Mouse (Mus musculus) embryonic facial prominence, embryonic 13.5 days (tissue): Measurements from ENCODE around the gene Cd37. TPM values are rescaled to one million over a fixed set of nuclear protein-coding genes. Genes with fewer than 3 reads are reported as not detected.

Experiments
- ATAC-seq: fragments of 200-750 bp; cut with Nextera tagmentation; 2 replicates; pipeline ENCODE4 v1.8.0; 2017; ENCODE audit warnings: low read depth; ENCODE audit not compliant: insufficient number of reproducible peaks, insufficient read depth, low FRiP score, low TSS enrichment
- H3K27ac ChIP-seq: fragments of 300-500 bp; sonication (generic); 2 replicates; pipeline ENCODE4 v1.5.1; 2015; ENCODE audit warnings: moderate library complexity, mild to moderate bottlenecking, inconsistent platforms
- H3K27me3 ChIP-seq: fragments of 300-500 bp; sonication (generic); 2 replicates; pipeline ENCODE4 v1.6.1; 2015; ENCODE audit warnings: mild to moderate bottlenecking, inconsistent platforms
- H3K36me3 ChIP-seq: fragments of 300-500 bp; sonication (generic); 2 replicates; pipeline ENCODE4 v1.6.1; 2015; ENCODE audit warnings: mild to moderate bottlenecking, inconsistent platforms
- H3K4me1 ChIP-seq: fragments of 300-500 bp; sonication (generic); 2 replicates; pipeline ENCODE4 v1.6.1; 2015; ENCODE audit warnings: inconsistent platforms
- H3K4me2 ChIP-seq: fragments of 300-500 bp; sonication (generic); 2 replicates; pipeline ENCODE4 v1.6.1; 2015; ENCODE audit warnings: moderate library complexity, mild to moderate bottlenecking, inconsistent platforms
- H3K4me3 ChIP-seq: fragments of 300-500 bp; sonication (generic); 2 replicates; pipeline ENCODE4 v1.5.1; 2015; ENCODE audit warnings: mild to moderate bottlenecking, inconsistent platforms
- H3K9ac ChIP-seq: fragments of 300-500 bp; sonication (generic); 2 replicates; pipeline ENCODE4 v1.6.1; 2015; ENCODE audit warnings: mild to moderate bottlenecking, inconsistent platforms
- H3K9me3 ChIP-seq: fragments of 300-500 bp; sonication (generic); 2 replicates; pipeline ENCODE4 v1.6.1; 2016; ENCODE audit warnings: inconsistent platforms
- WGBS: fragments of 180-500 bp; shearing (Covaris S2); methylation state at CpG from one replicate; pipeline ENCODE4 v1.1.7; 2015; ENCODE audit warnings: mixed read lengths; 5-methylcytosine and 5-hydroxymethylcytosine counted together
- polyA plus RNA-seq: library from polyadenylated mRNA; unstranded; fragments of >200 nt; fragmentation: Nextera tagmentation; extraction: Ambion mirVana; gene quantifications from 2 replicates; pipeline ENCODE4 v1.2.1, GENCODE M21; 2015

Cd37 gene
- polyA plus RNA-seq: 1.6 and 2.8 TPM in 2 replicates

GRCm38 (mm10) chr7:45238723-45239496 lies at the start of gene Cd37:
Gene Cd37, minus strand, starts transcription at chr7:45239115.
- no peak within 1 kb of the TSS for H3K4me3 ChIP-seq
- peaks cover 27% of the 10 kb centered on the region for H3K4me1 ChIP-seq

GRCm38 (mm10) chr7:45286486-45286885 lies 47.6 kb upstream of the Cd37 start:
- no peak for ATAC-seq
- Histone ChIP-seq H3K27me3 (no peaks in the 10 kb centered on the region), H3K4me2 (no peak overlapping the region), H3K4me3 (no peak overlapping the region), H3K9ac (no peak overlapping the region), H3K4me1 (no peaks in the 10 kb centered on the region), H3K9me3 (no peaks in the 10 kb centered on the region), H3K36me3 (no peaks in the 10 kb centered on the region), H3K27ac (no peak overlapping the region)
- 83% methylated on average over 13 of the region's 13 CpGs for WGBS

More at GRCm38 (mm10) chr7:45238723-45239496, at the start of gene Cd37:
- WGBS: 47% methylated on average over 20 of the region's 20 CpGs
- Histone ChIP-seq H3K9me3 (no peaks in the 10 kb centered on the region), H3K36me3 (0 out of 2 replicates have a peak, but pooled peaks cover 3% of the 10 kb centered on the region), H3K27ac (no peak within 1 kb of the TSS), H3K4me2 (no peak within 1 kb of the TSS), H3K27me3 (peaks cover 19% of the 10 kb centered on the region), H3K9ac (no peak within 1 kb of the TSS)
- ATAC-seq: no peak

- Histone ChIP-seq H3K27me3 (peaks cover 30% of the 10 kb centered on the region), H3K9ac (peak within 1 kb of the TSS; percentile 57), H3K4me3 (peak within 1 kb of the TSS; percentile 38), H3K36me3 (no peaks in the 10 kb centered on the region), H3K4me2 (peak within 1 kb of the TSS; percentile 64), H3K9me3 (no peaks in the 10 kb centered on the region), H3K4me1 (peaks cover 3% of the 10 kb centered on the region; the same call in 1 of the 2 replicates), H3K27ac (no peak within 1 kb of the TSS)
- ATAC-seq: no peak
- 8% methylated on average over 44 of the region's 44 CpGs for WGBS
These were observed 38.3 kb upstream of the Cd37 start, which contains the start of gene Slc6a21 for GRCm38 (mm10) chr7:45277136-45277760. Gene Slc6a21, plus strand, starts transcription at chr7:45277513.

- WGBS: 85% methylated on average over 8 of the region's 8 CpGs
- H3K4me2 ChIP-seq: no peak overlapping the region
These were observed 34.8 kb upstream of the Cd37 start for GRCm38 (mm10) chr7:45273672-45274071.

GRCm38 (mm10) chr7:45272786-45273412 lies 34.0 kb upstream of the Cd37 start:
- Histone ChIP-seq H3K9ac (no peak overlapping the region), H3K9me3 (no peaks in the 10 kb centered on the region), H3K4me3 (no peak overlapping the region), H3K27me3 (peaks cover 20% of the 10 kb centered on the region), H3K27ac (no peak overlapping the region), H3K36me3 (no peaks in the 10 kb centered on the region), H3K4me2 (no peak overlapping the region), H3K4me1 (peaks cover 3% of the 10 kb centered on the region; the same call in 1 of the 2 replicates)
- ATAC-seq: no peak
- WGBS: 72% methylated on average over 10 of the region's 10 CpGs

More at GRCm38 (mm10) chr7:45273672-45274071, 34.8 kb upstream of the Cd37 start:
- no peaks in the 10 kb centered on the region for H3K9me3 ChIP-seq
- H3K4me3 ChIP-seq: no peak overlapping the region
- H3K27ac ChIP-seq: no peak overlapping the region
- ATAC-seq: no peak
- peaks cover 24% of the 10 kb centered on the region for H3K27me3 ChIP-seq
- no peak overlapping the region for H3K9ac ChIP-seq
- H3K36me3 ChIP-seq: no peaks in the 10 kb centered on the region
- peaks cover 3% of the 10 kb centered on the region; the same call in 1 of the 2 replicates for H3K4me1 ChIP-seq

GRCm38 (mm10) chr7:45265518-45265917 lies 26.6 kb upstream of the Cd37 start:
- H3K9me3 ChIP-seq: no peaks in the 10 kb centered on the region
- peaks cover 5% of the 10 kb centered on the region; the same call in 1 of the 2 replicates for H3K4me1 ChIP-seq
- no peaks in the 10 kb centered on the region for H3K36me3 ChIP-seq
- WGBS: 82% methylated on average over 1 of the region's 1 CpGs
- no peak overlapping the region for H3K4me3 ChIP-seq
- H3K27ac ChIP-seq: no peak overlapping the region
- no peak overlapping the region for H3K9ac ChIP-seq
- H3K4me2 ChIP-seq: no peak overlapping the region
- peaks cover 10% of the 10 kb centered on the region; the same call in 1 of the 2 replicates for H3K27me3 ChIP-seq
- ATAC-seq: no peak

- Histone ChIP-seq H3K4me1 (peaks cover 5% of the 10 kb centered on the region; the same call in 1 of the 2 replicates), H3K9ac (no peak overlapping the region), H3K9me3 (no peaks in the 10 kb centered on the region), H3K4me2 (no peak overlapping the region), H3K27ac (no peak overlapping the region), H3K27me3 (peaks cover 10% of the 10 kb centered on the region; the same call in 1 of the 2 replicates), H3K36me3 (no peaks in the 10 kb centered on the region), H3K4me3 (no peak overlapping the region)
- no peak for ATAC-seq
- 88% methylated on average over 3 of the region's 3 CpGs for WGBS
These were observed 25.4 kb upstream of the Cd37 start for GRCm38 (mm10) chr7:45264348-45264747.

- no peaks in the 10 kb centered on the region for H3K36me3 ChIP-seq
- H3K4me1 ChIP-seq: peaks cover 5% of the 10 kb centered on the region; the same call in 1 of the 2 replicates
- H3K9me3 ChIP-seq: no peaks in the 10 kb centered on the region
- H3K4me2 ChIP-seq: no peak overlapping the region
- 39% methylated on average over 7 of the region's 7 CpGs for WGBS
- H3K9ac ChIP-seq: no peak overlapping the region
- no peak for ATAC-seq
- H3K4me3 ChIP-seq: no peak overlapping the region
- H3K27ac ChIP-seq: no peak overlapping the region
- H3K27me3 ChIP-seq: peaks cover 7% of the 10 kb centered on the region; the same call in 1 of the 2 replicates
These were observed 24.2 kb upstream of the Cd37 start for GRCm38 (mm10) chr7:45263006-45263607.

GRCm38 (mm10) chr7:45262266-45262665 lies 23.4 kb upstream of the Cd37 start:
- Histone ChIP-seq H3K27me3 (no peaks in the 10 kb centered on the region), H3K9ac (no peak overlapping the region), H3K4me2 (no peak overlapping the region), H3K4me3 (no peak overlapping the region), H3K27ac (no peak overlapping the region), H3K36me3 (no peaks in the 10 kb centered on the region), H3K9me3 (no peaks in the 10 kb centered on the region), H3K4me1 (peaks cover 5% of the 10 kb centered on the region; the same call in 1 of the 2 replicates)
- 54% methylated on average over 7 of the region's 7 CpGs for WGBS
- no peak for ATAC-seq

GRCm38 (mm10) chr7:45259281-45259680 lies 20.4 kb upstream of the Cd37 start:
- H3K27me3 ChIP-seq: no peaks in the 10 kb centered on the region

More at GRCm38 (mm10) chr7:45259281-45259680, 20.4 kb upstream of the Cd37 start:
- ATAC-seq: no peak
- Histone ChIP-seq H3K4me2 (no peak overlapping the region), H3K36me3 (no peaks in the 10 kb centered on the region), H3K4me3 (no peak overlapping the region), H3K27ac (no peak overlapping the region), H3K4me1 (peaks cover 5% of the 10 kb centered on the region; the same call in 1 of the 2 replicates), H3K9me3 (no peaks in the 10 kb centered on the region), H3K9ac (no peak overlapping the region)
- 75% methylated on average over 8 of the region's 8 CpGs for WGBS
